Mouse (Mus musculus): ENCODE measurements around the gene Topaz1.

- TF ChIP-seq CTCF (IDR thresholded peaks at IDR 0.05; ENCODE audit: low read depth) = no peak
- TF ChIP-seq EP300 (IDR thresholded peaks at IDR 0.05; ENCODE audit: low read depth) = no peak
These were observed 65.2 kb downstream of the Topaz1 start for GRCm38 (mm10) chr9:122812386-122812785.

All from liver, postnatal 0 days (tissue).